Mouse (Mus musculus): ENCODE results near the gene Ace2. TPM values are rescaled to one million over a fixed set of nuclear protein-coding genes. Genes with fewer than 3 reads are reported as not detected.

Ace2 gene
- polyA plus RNA-seq (2012; rRNA removed), result 0.02 and 0.05 TPM in 2 replicates

DNA sequence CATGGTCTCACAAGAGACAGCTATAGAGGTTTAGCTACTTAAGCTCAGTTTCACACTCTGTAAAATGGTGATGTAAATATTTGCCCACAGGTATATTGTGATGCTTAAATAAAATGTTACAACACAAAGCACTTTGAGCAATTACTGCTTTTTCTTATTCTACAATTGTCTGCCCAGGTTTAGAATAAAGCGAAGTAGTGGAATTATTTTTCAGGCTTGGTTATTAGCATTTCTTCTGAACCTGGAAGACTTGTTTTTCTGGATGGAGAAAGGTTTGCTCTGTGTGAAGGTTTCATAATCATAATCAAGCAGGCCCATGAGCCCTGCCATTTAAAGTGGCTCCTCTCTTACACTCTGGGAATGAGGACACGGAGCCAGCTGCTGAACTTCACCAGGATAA is at the start of gene Ace2:
TSS of gene Ace2 (plus strand) at position 301 of the 400 bp plus-strand sequence.

Other genes starting within 250 kb of the Ace2 start
- 1.9 and 2.6 TPM in 2 replicates for gene Ap1s2, start 230.3 kb upstream of the Ace2 start, polyA plus RNA-seq (2012; rRNA removed)
- 9.8 and 11.5 TPM in 2 replicates for gene Zrsr2, start 180.7 kb upstream of the Ace2 start, polyA plus RNA-seq (2012; rRNA removed)
- gene Car5b, start 111.3 kb upstream of the Ace2 start, polyA plus RNA-seq (2012; rRNA removed), result 0.09 and 0.10 TPM in 2 replicates
- gene Siah1b, start 62.8 kb upstream of the Ace2 start, polyA plus RNA-seq (2012; rRNA removed), result 11.4 and 12.8 TPM in 2 replicates
- 0.14 and 0.20 TPM in 2 replicates for gene Cltrn, start 50.5 kb upstream of the Ace2 start, polyA plus RNA-seq (2012; rRNA removed)
- 0.14 and 0.15 TPM in 2 replicates for gene Bmx, start 118.9 kb downstream of the Ace2 start, polyA plus RNA-seq (2012; rRNA removed)
- gene Pir, start 130.0 kb downstream of the Ace2 start, polyA plus RNA-seq (2012; rRNA removed), result 5.9 and 7.2 TPM in 2 replicates
- gene Vegfd, start 234.0 kb downstream of the Ace2 start, polyA plus RNA-seq (2012; rRNA removed), result 0.96 and 1.0 TPM in 2 replicates

Measured in liver, embryonic 14 days (tissue).